Mouse (Mus musculus): ENCODE data around the gene Dmbt1. TPM values are rescaled to one million over a fixed set of nuclear protein-coding genes. Genes with fewer than 3 reads are reported as not detected.

The Dmbt1 gene
- total and polyA plus RNA-seq, 3 experiments = not detected

DNA sequence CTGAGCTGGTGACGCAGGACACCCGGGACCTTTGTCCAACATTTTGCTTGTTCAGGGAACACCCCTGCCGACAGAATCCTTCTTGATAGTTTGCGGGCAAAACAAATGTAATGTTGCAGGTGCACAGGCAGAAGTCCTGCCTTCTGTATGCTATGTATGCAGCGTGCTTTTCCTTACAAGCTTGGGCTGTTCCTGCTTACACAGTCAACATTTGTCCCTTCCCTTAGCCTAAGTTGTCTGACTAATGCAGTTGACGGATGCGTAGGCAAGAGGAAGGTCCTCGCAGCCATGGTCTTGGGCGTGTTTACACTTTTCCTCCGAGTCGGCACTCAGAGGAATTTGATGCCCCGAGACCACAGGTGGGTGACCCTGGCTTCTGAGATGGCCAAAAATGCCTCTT lies 46.7 kb upstream of the Dmbt1 start:
- Histone ChIP-seq H3K27ac (ENCODE audit: insufficient read depth, low read depth) (no peak overlapping the region), H3K9ac (ENCODE audit: insufficient read depth, low read depth) (no peak overlapping the region), H3K4me2 (ENCODE audit: insufficient read depth, low read depth, poor library complexity, severe bottlenecking) (no peak overlapping the region), H3K4me3 (replicated peaks in 1 of 3; ENCODE audit: low read depth in 2 of 3, low read length in 2 of 3, poor library complexity in 1 of 3) (no peak overlapping the region), H3K4me1 (ENCODE audit: control insufficient read depth in 1 of 2, insufficient read depth in 2 of 2) (peaks cover 3 to 6% of the 10 kb centered on the region in 2 experiments; a peak in 2 of 4 replicates), H3K9me3 (replicated peaks; ENCODE audit: low read length) (peaks cover 4% of the 10 kb centered on the region), H3K27me3 (replicated peaks) (peaks cover 96% of the 10 kb centered on the region), H3K79me2 (replicated peaks; ENCODE audit: control insufficient read depth, extremely low read depth, insufficient read depth, poor library complexity, severe bottlenecking) (no peaks in the 10 kb centered on the region), H3K36me3 (replicated peaks in 1 of 2; ENCODE audit: control insufficient read depth in 1 of 2, insufficient read depth in 1 of 2, low read length in 1 of 2) (no peaks in the 10 kb centered on the region)
- DNase-seq (ENCODE audit: extremely low read depth) = no peak
- no peak for TF ChIP-seq NRF1 (IDR thresholded peaks at IDR 0.05; ENCODE audit: low read depth, low read length)
- no peak for TF ChIP-seq MAX (IDR thresholded peaks at IDR 0.05; ENCODE audit: low read length)
- TF ChIP-seq CTCF (conservative IDR thresholded peaks at IDR 0.05 in 1 of 2, IDR thresholded peaks at IDR 0.05 in 1 of 2; ENCODE audit: low read depth in 2 of 2, low read length in 2 of 2) = no peak
- no peak for TF ChIP-seq BHLHE40 (IDR thresholded peaks at IDR 0.05; ENCODE audit: low read depth, low read length)
- TF ChIP-seq MYC (IDR thresholded peaks at IDR 0.05; ENCODE audit: low read depth, low read length) = no peak
- no peak for TF ChIP-seq RCOR1 (conservative IDR thresholded peaks at IDR 0.05; ENCODE audit: low read depth, low read length)
- no peak for TF ChIP-seq IRF4 (IDR thresholded peaks at IDR 0.05; ENCODE audit: low read depth, low read length)
- no peak for TF ChIP-seq JUN (IDR thresholded peaks at IDR 0.05; ENCODE audit: insufficient read depth, low read depth, low read length)
- TF ChIP-seq USF2 (conservative IDR thresholded peaks at IDR 0.05; ENCODE audit: low read depth, low read length) = no peak
- no peak for TF ChIP-seq NELFE (IDR thresholded peaks at IDR 0.05; ENCODE audit: low read depth, low read length)
- TF ChIP-seq POLR2A (IDR thresholded peaks at IDR 0.05; ENCODE audit: low read depth, low read length) = no peak
- TF ChIP-seq GABPA (IDR thresholded peaks at IDR 0.05; ENCODE audit: insufficient replicate concordance, low read depth, low read length) = no peak
- no peak for TF ChIP-seq USF1 (IDR thresholded peaks at IDR 0.05; ENCODE audit: low read depth, low read length)
- no peak for TF ChIP-seq RAD21 (IDR thresholded peaks at IDR 0.05; ENCODE audit: low read depth, low read length)
- no peak for TF ChIP-seq SIN3A (IDR thresholded peaks at IDR 0.05; ENCODE audit: low read length)
- no peak for TF ChIP-seq UBTF (IDR thresholded peaks at IDR 0.05; ENCODE audit: low read depth, low read length)
- no peak for TF ChIP-seq HCFC1 (IDR thresholded peaks at IDR 0.05; ENCODE audit: low read depth, low read length)
- no peak for TF ChIP-seq MXI1 (IDR thresholded peaks at IDR 0.05; ENCODE audit: low read depth, low read length)
- TF ChIP-seq ZKSCAN1 (IDR thresholded peaks at IDR 0.05; ENCODE audit: borderline replicate concordance, low read depth, low read length) = no peak
- no peak for TF ChIP-seq CHD1 (IDR thresholded peaks at IDR 0.05; ENCODE audit: low read depth, low read length)
- dilution Hi-C loops (cut with MboI; ENCODE audit: extremely low pct_ligation_motif_present, extremely low pct_unique_long_range_greater_than_20kb, low sequenced_read_pairs) = no loop called here
- in situ Hi-C loops (cut with MboI; ENCODE audit: low pct_ligation_motif_present, low pct_unique_long_range_greater_than_20kb, low sequenced_read_pairs) = no loop called here

GRCm38 (mm10) chr7:130985716-130986115 lies 46.1 kb upstream of the Dmbt1 start:
- Histone ChIP-seq H3K27ac (ENCODE audit: insufficient read depth, low read depth) (no peak overlapping the region), H3K27me3 (replicated peaks) (peaks cover 95% of the 10 kb centered on the region), H3K36me3 (replicated peaks in 1 of 2; ENCODE audit: control insufficient read depth in 1 of 2, insufficient read depth in 1 of 2, low read length in 1 of 2) (no peaks in the 10 kb centered on the region), H3K9ac (ENCODE audit: insufficient read depth, low read depth) (no peak overlapping the region), H3K4me1 (ENCODE audit: control insufficient read depth in 1 of 2, insufficient read depth in 2 of 2) (0 out of 4 replicates have a peak, but pooled peaks cover 0 to 2% of the 10 kb centered on the region in 2 experiments), H3K4me2 (ENCODE audit: insufficient read depth, low read depth, poor library complexity, severe bottlenecking) (no peak overlapping the region), H3K4me3 (replicated peaks in 1 of 3; ENCODE audit: low read depth in 2 of 3, low read length in 2 of 3, poor library complexity in 1 of 3) (no peak overlapping the region), H3K9me3 (replicated peaks; ENCODE audit: low read length) (peaks cover 4% of the 10 kb centered on the region), H3K79me2 (replicated peaks; ENCODE audit: control insufficient read depth, extremely low read depth, insufficient read depth, poor library complexity, severe bottlenecking) (no peaks in the 10 kb centered on the region)
- dilution Hi-C loops (cut with MboI; ENCODE audit: extremely low pct_ligation_motif_present, extremely low pct_unique_long_range_greater_than_20kb, low sequenced_read_pairs) = no loop called here
- in situ Hi-C loops (cut with MboI; ENCODE audit: low pct_ligation_motif_present, low pct_unique_long_range_greater_than_20kb, low sequenced_read_pairs) = no loop called here
- TF ChIP-seq NRF1 (IDR thresholded peaks at IDR 0.05; ENCODE audit: low read depth, low read length) (no peak), MAFK (IDR thresholded peaks at IDR 0.05; ENCODE audit: insufficient replicate concordance, low read length) (no peak), ZC3H11A (IDR thresholded peaks at IDR 0.05; ENCODE audit: low read depth, low read length) (no peak)
- DNase-seq (ENCODE audit: extremely low read depth) = no peak
